Mouse (Mus musculus): ENCODE data around the gene Cdk9. TPM values are rescaled to one million over a fixed set of nuclear protein-coding genes. Genes with fewer than 3 reads are reported as not detected.

The Cdk9 gene
- polyA plus RNA-seq, 1 experiment: 89.9 TPM

- WGBS: 18% methylated on average over 18 of the region's 18 CpGs
- Histone ChIP-seq H3K27ac (ENCODE audit: insufficient read depth, low read depth, low read length) (no peak overlapping the region), H3K36me3 (ENCODE audit: control insufficient read depth, insufficient read depth, low read length) (no peaks in the 10 kb centered on the region), H3K4me1 (ENCODE audit: control insufficient read depth, insufficient read depth, insufficient read length, low read length) (peaks cover 6% of the 10 kb centered on the region; the same call in 1 of the 2 replicates), H3K4me3 (ENCODE audit: low read depth, low read length) (no peak overlapping the region), H3K27me3 (ENCODE audit: control insufficient read depth, insufficient read depth, low read length) (peaks cover 14% of the 10 kb centered on the region)
- no peak for TF ChIP-seq CTCF (IDR thresholded peaks at IDR 0.05; ENCODE audit: extremely low read depth, insufficient read length, insufficient replicate concordance, low read depth, low read length)
- TF ChIP-seq POLR2A (IDR thresholded peaks at IDR 0.05; ENCODE audit: low read depth, low read length): no peak
Measured at GRCm38 (mm10) chr2:32742173-32742531, 29.3 kb upstream of the Cdk9 start.

DNA sequence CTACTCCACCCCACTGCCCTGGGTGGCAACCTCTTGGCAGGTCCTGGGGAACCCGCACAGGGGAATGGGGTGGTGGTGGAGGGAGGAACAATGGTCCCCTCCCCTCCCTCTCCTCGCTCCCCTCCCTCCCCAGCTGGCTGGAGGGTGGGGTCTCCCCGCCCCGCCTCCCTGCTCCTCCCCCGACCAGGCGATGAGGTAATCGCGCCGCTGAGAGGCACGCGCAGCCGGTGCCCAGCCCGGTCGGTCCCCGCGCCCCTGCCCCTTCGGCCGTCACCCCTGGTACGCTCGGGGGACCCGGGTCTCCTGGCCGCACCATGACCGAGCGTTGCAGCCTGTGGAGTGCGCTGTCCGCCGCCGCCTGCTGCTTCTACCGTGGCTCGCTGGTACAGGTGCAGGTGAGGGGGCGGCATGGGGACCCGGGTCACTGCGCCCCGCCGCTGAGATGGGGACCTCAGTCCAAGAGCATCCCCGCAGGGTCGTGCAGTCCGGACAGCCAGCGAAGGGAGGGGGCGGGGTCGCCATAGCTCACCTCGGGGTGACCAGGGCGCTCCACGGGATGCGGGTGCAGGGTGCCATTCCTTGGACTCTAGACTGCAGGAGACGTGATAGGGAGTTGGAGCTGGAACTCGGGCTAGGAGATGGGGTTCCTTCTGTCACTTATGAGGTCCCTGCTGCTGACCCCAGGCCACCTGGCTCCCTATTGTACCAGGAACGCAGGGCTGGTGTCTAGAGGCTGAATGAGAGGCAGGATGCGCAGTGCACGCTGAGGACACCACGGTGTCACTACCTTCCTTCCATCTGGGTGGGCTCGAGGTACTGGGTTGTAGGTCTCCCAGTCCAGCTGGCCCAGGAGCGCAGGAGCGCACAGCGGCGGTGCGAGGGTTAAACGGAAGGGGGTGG, 28.6 kb upstream of the Cdk9 start:
- 15% methylated on average over 56 of the region's 58 CpGs for WGBS
- Histone ChIP-seq H3K27ac (ENCODE audit: insufficient read depth, low read depth, low read length) (no peak overlapping the region), H3K4me3 (ENCODE audit: low read depth, low read length) (peak overlapping the region; percentile 31), H3K4me1 (ENCODE audit: control insufficient read depth, insufficient read depth, insufficient read length, low read length) (peaks cover 4% of the 10 kb centered on the region; the same call in 1 of the 2 replicates), H3K27me3 (ENCODE audit: control insufficient read depth, insufficient read depth, low read length) (peaks cover 14% of the 10 kb centered on the region), H3K36me3 (ENCODE audit: control insufficient read depth, insufficient read depth, low read length) (no peaks in the 10 kb centered on the region)
- TF ChIP-seq POLR2A (IDR thresholded peaks at IDR 0.05; ENCODE audit: low read depth, low read length) (no peak), CTCF (IDR thresholded peaks at IDR 0.05; ENCODE audit: extremely low read depth, insufficient read length, insufficient replicate concordance, low read depth, low read length) (no peak)

GRCm38 (mm10) chr2:32740916-32741272, 28.0 kb upstream of the Cdk9 start, which contains the start of gene 6330409D20Rik:
Gene 6330409D20Rik (minus strand): TSS chr2:32741016.
- Histone ChIP-seq H3K4me3 (ENCODE audit: low read depth, low read length) (peak within 1 kb of the TSS; percentile 31), H3K27ac (ENCODE audit: insufficient read depth, low read depth, low read length) (no peak within 1 kb of the TSS), H3K4me1 (ENCODE audit: control insufficient read depth, insufficient read depth, insufficient read length, low read length) (peaks cover 6% of the 10 kb centered on the region), H3K36me3 (ENCODE audit: control insufficient read depth, insufficient read depth, low read length) (no peaks in the 10 kb centered on the region), H3K27me3 (ENCODE audit: control insufficient read depth, insufficient read depth, low read length) (peaks cover 14% of the 10 kb centered on the region)
- WGBS: 11% methylated on average over 11 of the region's 11 CpGs
- TF ChIP-seq CTCF (IDR thresholded peaks at IDR 0.05; ENCODE audit: extremely low read depth, insufficient read length, insufficient replicate concordance, low read depth, low read length) (no peak), POLR2A (IDR thresholded peaks at IDR 0.05; ENCODE audit: low read depth, low read length) (no peak)

DNA sequence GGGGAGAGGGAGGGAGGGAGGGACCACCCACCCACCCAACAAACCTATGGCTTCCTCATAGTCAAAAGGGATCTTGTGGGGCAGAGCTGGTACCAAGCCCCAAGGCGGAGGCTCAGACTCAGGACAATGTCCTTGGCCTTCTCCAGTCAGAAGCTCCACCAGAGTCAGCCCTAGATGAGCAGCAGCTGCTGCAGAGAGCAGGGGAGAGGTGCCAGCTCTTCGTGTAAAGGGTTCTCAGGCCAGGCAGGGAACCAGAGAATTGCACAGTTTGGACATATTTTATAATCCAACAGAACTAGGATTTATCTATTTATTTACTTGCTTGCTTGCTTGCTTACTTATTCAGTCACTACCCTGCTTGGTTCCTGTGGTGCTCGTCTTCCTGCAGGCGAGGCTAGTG, 26.4 kb upstream of the Cdk9 start:
- 79% methylated on average over 4 of the region's 4 CpGs for WGBS
- Histone ChIP-seq H3K4me1 (ENCODE audit: control insufficient read depth, insufficient read depth, insufficient read length, low read length) (peaks cover 8% of the 10 kb centered on the region), H3K36me3 (ENCODE audit: control insufficient read depth, insufficient read depth, low read length) (no peaks in the 10 kb centered on the region), H3K27ac (ENCODE audit: insufficient read depth, low read depth, low read length) (no peak overlapping the region), H3K4me3 (ENCODE audit: low read depth, low read length) (no peak overlapping the region), H3K27me3 (ENCODE audit: control insufficient read depth, insufficient read depth, low read length) (peaks cover 14% of the 10 kb centered on the region)
- no peak for TF ChIP-seq POLR2A (IDR thresholded peaks at IDR 0.05; ENCODE audit: low read depth, low read length)

- peaks cover 14% of the 10 kb centered on the region for H3K27me3 ChIP-seq (ENCODE audit: control insufficient read depth, insufficient read depth, low read length)
- H3K4me3 ChIP-seq (ENCODE audit: low read depth, low read length): no peak overlapping the region
- H3K4me1 ChIP-seq (ENCODE audit: control insufficient read depth, insufficient read depth, insufficient read length, low read length): peaks cover 8% of the 10 kb centered on the region
- 65% methylated on average over 6 of the region's 6 CpGs for WGBS
- no peak overlapping the region for H3K27ac ChIP-seq (ENCODE audit: insufficient read depth, low read depth, low read length)
- TF ChIP-seq POLR2A (IDR thresholded peaks at IDR 0.05; ENCODE audit: low read depth, low read length) (no peak), CTCF (IDR thresholded peaks at IDR 0.05; ENCODE audit: extremely low read depth, insufficient read length, insufficient replicate concordance, low read depth, low read length) (no peak)
- H3K36me3 ChIP-seq (ENCODE audit: control insufficient read depth, insufficient read depth, low read length): no peaks in the 10 kb centered on the region
Measured at GRCm38 (mm10) chr2:32737008-32737407, 24.1 kb upstream of the Cdk9 start.

DNA sequence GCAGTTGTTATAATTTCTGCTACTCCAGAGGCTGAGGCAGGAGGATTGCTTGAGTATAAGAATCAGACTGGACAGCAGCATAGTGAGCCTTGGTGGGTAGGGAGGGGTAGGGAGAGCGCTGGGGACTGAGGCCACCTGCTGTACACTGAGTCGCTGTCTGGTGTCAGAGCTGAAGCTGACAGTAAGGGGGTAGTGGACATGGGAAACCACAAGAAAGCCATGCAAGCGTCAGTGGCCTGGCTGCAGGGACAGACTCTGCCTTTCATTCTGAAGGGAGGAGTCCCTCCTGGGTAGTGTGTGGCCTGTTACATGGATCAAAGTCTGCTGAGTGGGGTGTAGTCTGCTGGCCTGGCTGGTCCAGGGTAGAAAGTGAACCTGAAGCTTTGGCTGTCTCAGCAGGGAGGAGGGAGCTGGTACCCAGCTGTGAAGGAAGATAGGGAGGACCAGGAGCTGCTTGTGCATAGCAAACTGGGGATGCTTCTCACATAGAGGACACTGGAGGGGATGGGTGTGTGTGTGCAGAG, 23.5 kb upstream of the Cdk9 start:
- H3K4me3 ChIP-seq (ENCODE audit: low read depth, low read length): no peak overlapping the region
- no peaks in the 10 kb centered on the region for H3K36me3 ChIP-seq (ENCODE audit: control insufficient read depth, insufficient read depth, low read length)
- TF ChIP-seq CTCF (IDR thresholded peaks at IDR 0.05; ENCODE audit: extremely low read depth, insufficient read length, insufficient replicate concordance, low read depth, low read length) (no peak), POLR2A (IDR thresholded peaks at IDR 0.05; ENCODE audit: low read depth, low read length) (no peak)
- H3K4me1 ChIP-seq (ENCODE audit: control insufficient read depth, insufficient read depth, insufficient read length, low read length): peaks cover 6% of the 10 kb centered on the region
- 56% methylated on average over 3 of the region's 3 CpGs for WGBS
- H3K27me3 ChIP-seq (ENCODE audit: control insufficient read depth, insufficient read depth, low read length): peaks cover 10% of the 10 kb centered on the region
- no peak overlapping the region for H3K27ac ChIP-seq (ENCODE audit: insufficient read depth, low read depth, low read length)

GRCm38 (mm10) chr2:32734933-32735332, 22.1 kb upstream of the Cdk9 start:
- Histone ChIP-seq H3K4me1 (ENCODE audit: control insufficient read depth, insufficient read depth, insufficient read length, low read length) (peaks cover 4% of the 10 kb centered on the region), H3K27me3 (ENCODE audit: control insufficient read depth, insufficient read depth, low read length) (no peaks in the 10 kb centered on the region), H3K4me3 (ENCODE audit: low read depth, low read length) (no peak overlapping the region), H3K27ac (ENCODE audit: insufficient read depth, low read depth, low read length) (peak overlapping the region; percentile 49; the same call in 1 of the 2 replicates), H3K36me3 (ENCODE audit: control insufficient read depth, insufficient read depth, low read length) (no peaks in the 10 kb centered on the region)
- WGBS: 57% methylated on average over 4 of the region's 4 CpGs
- TF ChIP-seq POLR2A (IDR thresholded peaks at IDR 0.05; ENCODE audit: low read depth, low read length): no peak
- no peak for TF ChIP-seq CTCF (IDR thresholded peaks at IDR 0.05; ENCODE audit: extremely low read depth, insufficient read length, insufficient replicate concordance, low read depth, low read length)

Data from small intestine, adult 2 months (tissue).